Mouse (Mus musculus): ENCODE results near the gene Olfr1493-ps1. TPM values are rescaled to one million over a fixed set of nuclear protein-coding genes. Genes with fewer than 3 reads are reported as not detected.

Gene Olfr1493-ps1
- not detected in 2 replicates for polyA plus RNA-seq (2016; fragmentation: Nextera tagmentation; extraction: Ambion mirVana)

GRCm38 (mm10) chr19:13722978-13723377 lies at the start of gene Olfr1493-ps1:
TSS of gene Olfr1493-ps1 (plus strand) at chr19:13723278.
- WGBS: 64% methylated on average over 2 of the region's 2 CpGs
- no peak for DNase-seq (ENCODE audit: extremely low spot score, low spot score)
- H3K36me3 ChIP-seq (replicated peaks): no peaks in the 10 kb centered on the region
- peaks cover 8% of the 10 kb centered on the region; the same call in 1 of the 2 replicates for H3K9me3 ChIP-seq
- H3K27me3 ChIP-seq (ENCODE audit: poor library complexity, severe bottlenecking): no peaks in the 10 kb centered on the region
- no peak within 1 kb of the TSS for H3K4me3 ChIP-seq
- no peak within 1 kb of the TSS for H3K27ac ChIP-seq
- no peaks in the 10 kb centered on the region for H3K4me1 ChIP-seq

- Histone ChIP-seq H3K4me3 (no peak within 1 kb of the TSS), H3K9me3 (no peaks in the 10 kb centered on the region), H3K36me3 (replicated peaks) (no peaks in the 10 kb centered on the region), H3K4me1 (no peaks in the 10 kb centered on the region), H3K27me3 (ENCODE audit: poor library complexity, severe bottlenecking) (no peaks in the 10 kb centered on the region), H3K27ac (no peak within 1 kb of the TSS)
- DNase-seq (ENCODE audit: extremely low spot score, low spot score): no peak
- WGBS: 82% methylated on average over 3 of the region's 3 CpGs
These were observed 26.1 kb upstream of the Olfr1493-ps1 start, which contains the start of gene Olfr1491 for GRCm38 (mm10) chr19:13696968-13697367. TSS of gene Olfr1491 (plus strand) at chr19:13697268.

DNA sequence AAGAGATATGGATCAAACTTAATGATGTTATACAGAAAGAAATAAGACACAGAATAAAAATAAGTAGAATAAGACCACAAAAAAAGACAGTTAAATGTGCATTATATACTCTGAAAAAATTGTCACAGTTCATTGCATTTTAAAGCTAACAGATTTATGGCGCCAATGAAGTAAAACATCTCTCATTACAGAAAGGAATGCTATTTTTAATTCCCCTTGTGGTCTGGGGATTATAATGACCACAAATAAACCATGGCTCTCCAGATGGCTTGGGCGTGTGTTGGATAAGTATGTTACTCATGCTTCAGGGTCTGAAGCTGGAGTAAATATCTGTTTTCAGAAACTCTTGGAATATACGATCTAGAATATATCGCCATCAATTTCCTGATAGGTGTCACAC lies 16.4 kb downstream of the Olfr1493-ps1 start, which contains the start of gene Olfr1494:
Gene Olfr1494, plus strand, starts transcription at position 301 of the 400 bp plus-strand sequence.
- peaks cover 10% of the 10 kb centered on the region; the same call in 1 of the 2 replicates for H3K9me3 ChIP-seq
- WGBS: 93% methylated on average over 4 of the region's 4 CpGs
- DNase-seq (ENCODE audit: extremely low spot score, low spot score): no peak
- H3K36me3 ChIP-seq (replicated peaks): no peaks in the 10 kb centered on the region
- H3K27ac ChIP-seq: no peak within 1 kb of the TSS
- H3K4me3 ChIP-seq: no peak within 1 kb of the TSS
- H3K4me1 ChIP-seq: no peaks in the 10 kb centered on the region
- no peaks in the 10 kb centered on the region for H3K27me3 ChIP-seq (ENCODE audit: poor library complexity, severe bottlenecking)

DNA sequence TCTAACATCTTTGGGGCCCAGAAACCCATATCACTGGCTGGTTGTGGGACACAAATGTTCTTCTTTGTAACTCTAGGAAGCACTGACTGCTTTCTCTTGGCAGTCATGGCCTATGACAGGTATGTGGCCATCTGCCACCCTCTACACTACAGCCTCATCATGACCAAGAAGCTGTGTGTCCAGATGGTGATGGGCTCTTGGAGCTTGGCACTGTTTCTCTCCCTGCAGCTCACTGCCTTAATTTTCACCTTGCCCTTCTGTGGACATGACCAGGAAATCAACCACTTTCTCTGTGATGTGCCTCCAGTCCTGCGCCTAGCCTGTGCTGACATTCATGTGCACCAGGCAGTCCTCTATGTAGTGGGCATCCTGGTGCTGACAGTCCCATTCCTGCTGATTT lies 26.3 kb downstream of the Olfr1493-ps1 start:
- Histone ChIP-seq H3K27ac (no peak overlapping the region), H3K27me3 (ENCODE audit: poor library complexity, severe bottlenecking) (no peaks in the 10 kb centered on the region), H3K36me3 (replicated peaks) (no peaks in the 10 kb centered on the region), H3K4me3 (no peak overlapping the region), H3K9me3 (peaks cover 5% of the 10 kb centered on the region; the same call in 1 of the 2 replicates), H3K4me1 (no peaks in the 10 kb centered on the region)
- no peak for DNase-seq (ENCODE audit: extremely low spot score, low spot score)
- WGBS: 97% methylated on average over 1 of the region's 1 CpGs

- no peak within 1 kb of the TSS for H3K27ac ChIP-seq
- peaks cover 6% of the 10 kb centered on the region; the same call in 1 of the 2 replicates for H3K9me3 ChIP-seq
- no peaks in the 10 kb centered on the region for H3K36me3 ChIP-seq (replicated peaks)
- no peaks in the 10 kb centered on the region for H3K4me1 ChIP-seq
- H3K4me3 ChIP-seq: no peak within 1 kb of the TSS
- no peak for DNase-seq (ENCODE audit: extremely low spot score, low spot score)
- H3K27me3 ChIP-seq (ENCODE audit: poor library complexity, severe bottlenecking): no peaks in the 10 kb centered on the region
- WGBS: 81% methylated on average over 3 of the region's 3 CpGs
These were observed 41.2 kb downstream of the Olfr1493-ps1 start, which contains the start of gene Olfr1495 for GRCm38 (mm10) chr19:13764306-13764705. TSS of gene Olfr1495 (plus strand) at chr19:13764606.

DNA sequence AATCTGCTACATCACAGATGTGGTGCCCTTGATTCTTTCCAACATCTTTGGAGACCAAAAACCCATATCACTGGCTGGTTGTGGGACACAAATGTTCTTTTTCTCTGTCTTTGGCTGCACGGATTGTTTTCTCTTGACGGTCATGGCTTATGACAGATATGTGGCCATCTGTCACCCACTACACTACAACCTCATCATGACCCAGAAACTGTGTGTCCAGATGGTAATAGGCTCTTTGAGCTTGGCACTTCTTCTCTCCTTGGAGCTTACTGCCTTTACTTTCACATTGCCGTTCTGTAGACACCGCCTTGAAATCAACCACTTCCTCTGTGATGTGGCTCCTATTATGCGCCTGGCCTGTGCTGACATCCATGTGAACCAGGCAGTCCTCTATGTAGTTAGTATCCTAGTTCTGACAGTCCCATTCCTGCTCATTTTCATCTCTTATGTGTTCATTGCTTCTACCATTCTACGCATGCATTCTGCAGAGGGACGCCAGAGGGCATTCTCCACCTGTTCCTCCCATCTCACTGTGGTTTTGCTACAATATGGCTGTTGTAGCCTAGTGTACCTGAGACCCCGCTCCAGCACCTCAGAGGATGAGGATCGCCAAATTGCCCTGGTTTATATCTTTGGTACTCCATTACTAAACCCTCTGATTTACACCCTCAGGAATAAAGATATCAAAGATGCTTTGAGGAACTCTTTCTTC lies 45.6 kb downstream of the Olfr1493-ps1 start:
- Histone ChIP-seq H3K27ac (no peak overlapping the region), H3K9me3 (peaks cover 6% of the 10 kb centered on the region; the same call in 1 of the 2 replicates)
- WGBS: 91% methylated on average over 9 of the region's 9 CpGs

DNA sequence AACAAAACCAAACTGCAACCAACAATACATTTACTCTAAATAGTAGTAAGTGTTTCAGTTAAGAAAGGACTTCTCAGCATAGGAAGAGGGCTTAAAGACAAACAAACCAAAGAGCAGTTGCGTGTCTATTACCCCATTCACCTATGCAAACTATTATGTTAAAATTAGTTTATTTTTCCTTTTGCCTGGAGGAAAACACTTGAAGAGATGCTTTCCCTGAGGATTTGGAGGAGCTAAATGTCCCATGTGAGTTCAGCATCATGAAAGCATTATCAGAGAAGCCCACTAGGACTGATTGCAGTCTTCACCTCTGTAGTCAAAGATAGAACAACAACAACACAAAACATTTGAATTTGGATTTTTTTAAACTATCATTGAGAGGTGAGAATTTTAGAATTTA lies 54.5 kb downstream of the Olfr1493-ps1 start, which contains the start of gene Olfr1496:
Gene Olfr1496, plus strand, starts transcription at position 301 of the 400 bp plus-strand sequence.
- 92% methylated on average over 1 of the region's 1 CpGs for WGBS
- H3K9me3 ChIP-seq: no peaks in the 10 kb centered on the region
- H3K36me3 ChIP-seq (replicated peaks): no peaks in the 10 kb centered on the region
- no peak for DNase-seq (ENCODE audit: extremely low spot score, low spot score)
- no peak within 1 kb of the TSS for H3K27ac ChIP-seq
- no peak within 1 kb of the TSS for H3K4me3 ChIP-seq
- no peaks in the 10 kb centered on the region for H3K4me1 ChIP-seq
- H3K27me3 ChIP-seq (ENCODE audit: poor library complexity, severe bottlenecking): no peaks in the 10 kb centered on the region

More for the DNA sequence above, 45.6 kb downstream of the Olfr1493-ps1 start:
- H3K36me3 ChIP-seq (replicated peaks): no peaks in the 10 kb centered on the region
- no peaks in the 10 kb centered on the region for H3K4me1 ChIP-seq
- no peak for DNase-seq (ENCODE audit: extremely low spot score, low spot score)
- no peaks in the 10 kb centered on the region for H3K27me3 ChIP-seq (ENCODE audit: poor library complexity, severe bottlenecking)
- H3K4me3 ChIP-seq: no peak overlapping the region

Other genes starting within 250 kb of the Olfr1493-ps1 start
- not detected in 2 replicates for gene Olfr1475, start 243.1 kb upstream of the Olfr1493-ps1 start, polyA plus RNA-seq (2016; fragmentation: Nextera tagmentation; extraction: Ambion mirVana)
- gene Olfr1477, start 222.7 kb upstream of the Olfr1493-ps1 start, polyA plus RNA-seq (2016; fragmentation: Nextera tagmentation; extraction: Ambion mirVana): not detected in 2 replicates
- gene Olfr1480, start 195.4 kb upstream of the Olfr1493-ps1 start, polyA plus RNA-seq (2016; fragmentation: Nextera tagmentation; extraction: Ambion mirVana): not detected in 2 replicates
- not detected in 2 replicates for gene Olfr1484, start 139.8 kb upstream of the Olfr1493-ps1 start, polyA plus RNA-seq (2016; fragmentation: Nextera tagmentation; extraction: Ambion mirVana)
- gene Olfr1487, start 105.9 kb upstream of the Olfr1493-ps1 start, polyA plus RNA-seq (2016; fragmentation: Nextera tagmentation; extraction: Ambion mirVana): not detected in 2 replicates
- not detected in 2 replicates for gene Olfr1489, start 91.7 kb upstream of the Olfr1493-ps1 start, polyA plus RNA-seq (2016; fragmentation: Nextera tagmentation; extraction: Ambion mirVana)
- not detected in 2 replicates for gene Olfr1490, start 72.2 kb upstream of the Olfr1493-ps1 start, polyA plus RNA-seq (2016; fragmentation: Nextera tagmentation; extraction: Ambion mirVana)
- gene Olfr1491, start 26.0 kb upstream of the Olfr1493-ps1 start, polyA plus RNA-seq (2016; fragmentation: Nextera tagmentation; extraction: Ambion mirVana): not detected in 2 replicates
- gene Olfr1494, start 16.4 kb downstream of the Olfr1493-ps1 start, polyA plus RNA-seq (2016; fragmentation: Nextera tagmentation; extraction: Ambion mirVana): not detected in 2 replicates
- gene Olfr1495, start 41.3 kb downstream of the Olfr1493-ps1 start, polyA plus RNA-seq (2016; fragmentation: Nextera tagmentation; extraction: Ambion mirVana): not detected in 2 replicates
- not detected in 2 replicates for gene Olfr1496, start 54.6 kb downstream of the Olfr1493-ps1 start, polyA plus RNA-seq (2016; fragmentation: Nextera tagmentation; extraction: Ambion mirVana)
- gene Olfr1497, start 74.9 kb downstream of the Olfr1493-ps1 start, polyA plus RNA-seq (2016; fragmentation: Nextera tagmentation; extraction: Ambion mirVana): not detected in 2 replicates
- not detected in 2 replicates for gene Olfr1499, start 96.2 kb downstream of the Olfr1493-ps1 start, polyA plus RNA-seq (2016; fragmentation: Nextera tagmentation; extraction: Ambion mirVana)
- not detected in 2 replicates for gene Olfr1500, start 107.2 kb downstream of the Olfr1493-ps1 start, polyA plus RNA-seq (2016; fragmentation: Nextera tagmentation; extraction: Ambion mirVana)
- not detected in 2 replicates for gene Olfr1501, start 127.4 kb downstream of the Olfr1493-ps1 start, polyA plus RNA-seq (2016; fragmentation: Nextera tagmentation; extraction: Ambion mirVana)
- not detected in 2 replicates for gene Olfr1502, start 138.5 kb downstream of the Olfr1493-ps1 start, polyA plus RNA-seq (2016; fragmentation: Nextera tagmentation; extraction: Ambion mirVana)
- gene Olfr1504, start 174.7 kb downstream of the Olfr1493-ps1 start, polyA plus RNA-seq (2016; fragmentation: Nextera tagmentation; extraction: Ambion mirVana): not detected in 2 replicates
- gene Olfr1505, start 190.3 kb downstream of the Olfr1493-ps1 start, polyA plus RNA-seq (2016; fragmentation: Nextera tagmentation; extraction: Ambion mirVana): not detected in 2 replicates

Measured in forebrain, embryonic 10.5 days (tissue).